Mouse (Mus musculus): ENCODE measurements around the gene Olfr485. TPM values are rescaled to one million over a fixed set of nuclear protein-coding genes. Genes with fewer than 3 reads are reported as not detected.

Olfr485 gene
- not detected in 2 replicates for polyA plus RNA-seq (2012)

GRCm38 (mm10) chr7:108159771-108160170, at the start of gene Olfr485:
Olfr485 (minus strand) TSS chr7:108159871.

GRCm38 (mm10) chr7:108172642-108173041, 13.0 kb upstream of the Olfr485 start, which contains the start of gene Olfr486:
Olfr486 (minus strand) TSS chr7:108172742.

GRCm38 (mm10) chr7:108127349-108127748, 32.3 kb downstream of the Olfr485 start, which contains the start of gene Olfr484:
Olfr484 (minus strand) TSS chr7:108127449.

Other genes starting within 250 kb of the Olfr485 start
- gene Olfr473, start 229.4 kb downstream of the Olfr485 start, polyA plus RNA-seq (2012), result not detected in 2 replicates
- gene Olfr474, start 205.2 kb downstream of the Olfr485 start, polyA plus RNA-seq (2012), result not detected in 2 replicates
- gene Olfr476, start 195.1 kb downstream of the Olfr485 start, polyA plus RNA-seq (2012), result not detected in 2 replicates
- not detected in 2 replicates for gene Olfr477, start 173.2 kb downstream of the Olfr485 start, polyA plus RNA-seq (2012)
- not detected in 2 replicates for gene Olfr478, start 125.9 kb downstream of the Olfr485 start, polyA plus RNA-seq (2012)
- gene Olfr479, start 109.2 kb downstream of the Olfr485 start, polyA plus RNA-seq (2012), result not detected in 2 replicates
- not detected in 2 replicates for gene Olfr480, start 92.5 kb downstream of the Olfr485 start, polyA plus RNA-seq (2012)
- gene Olfr481, start 80.0 kb downstream of the Olfr485 start, polyA plus RNA-seq (2012), result not detected in 2 replicates
- not detected in 2 replicates for gene Olfr482, start 62.3 kb downstream of the Olfr485 start, polyA plus RNA-seq (2012)
- not detected in 2 replicates for gene Olfr483, start 59.0 kb downstream of the Olfr485 start, polyA plus RNA-seq (2012)
- not detected in 2 replicates for gene Olfr484, start 32.4 kb downstream of the Olfr485 start, polyA plus RNA-seq (2012)
- gene Olfr486, start 12.9 kb upstream of the Olfr485 start, polyA plus RNA-seq (2012), result not detected in 2 replicates
- gene Olfr487, start 54.8 kb upstream of the Olfr485 start, polyA plus RNA-seq (2012), result not detected in 2 replicates
- not detected in 2 replicates for gene Olfr488, start 98.5 kb upstream of the Olfr485 start, polyA plus RNA-seq (2012)
- gene Olfr490, start 129.1 kb upstream of the Olfr485 start, polyA plus RNA-seq (2012), result not detected in 2 replicates
- not detected in 2 replicates for gene Olfr491, start 153.6 kb upstream of the Olfr485 start, polyA plus RNA-seq (2012)
- gene Olfr492, start 163.8 kb upstream of the Olfr485 start, polyA plus RNA-seq (2012), result not detected in 2 replicates
- gene Olfr493, start 187.1 kb upstream of the Olfr485 start, polyA plus RNA-seq (2012), result not detected in 2 replicates
- not detected in 2 replicates for gene Olfr494, start 205.5 kb upstream of the Olfr485 start, polyA plus RNA-seq (2012)
- not detected in 2 replicates for gene Olfr495, start 233.3 kb upstream of the Olfr485 start, polyA plus RNA-seq (2012)